Mouse (Mus musculus): ENCODE measurements around the gene Cdc123. TPM values are rescaled to one million over a fixed set of nuclear protein-coding genes. Genes with fewer than 3 reads are reported as not detected.

The Cdc123 gene
- polyA plus RNA-seq, 1 experiment from 2014 or later = 404 TPM

DNA sequence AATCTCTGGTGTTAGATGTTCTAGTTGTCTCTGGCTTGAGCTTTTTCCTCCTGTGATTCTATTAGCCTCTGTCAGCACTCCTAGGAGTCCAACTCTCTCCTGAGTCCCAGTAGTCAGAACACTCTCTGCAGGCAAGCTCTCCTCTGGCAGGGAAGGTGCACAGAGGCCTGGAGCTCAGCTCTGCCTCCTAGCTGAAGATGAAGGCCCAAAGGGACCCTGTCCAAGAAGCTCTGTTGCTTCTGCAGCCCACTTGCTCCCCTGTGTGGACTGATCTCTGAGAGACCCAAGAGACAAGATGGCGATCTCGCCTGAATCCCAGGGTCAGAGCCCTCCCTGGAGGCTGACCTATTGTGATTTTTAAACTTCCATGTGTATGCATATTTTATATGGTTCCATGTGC, 86.4 kb downstream of the Cdc123 start:
- H3K4me2 ChIP-seq = no peak overlapping the region
- no peak overlapping the region for H3K9ac ChIP-seq
- H3K9me3 ChIP-seq (replicated peaks) = no peaks in the 10 kb centered on the region
- H3K27ac ChIP-seq = no peak overlapping the region
- H3K27me3 ChIP-seq = no peaks in the 10 kb centered on the region
- ATAC-seq = no peak
- no peaks in the 10 kb centered on the region for H3K36me3 ChIP-seq (ENCODE audit: poor library complexity, severe bottlenecking)
- no peaks in the 10 kb centered on the region for H3K4me1 ChIP-seq
- H3K4me3 ChIP-seq = no peak overlapping the region
- WGBS = 92% methylated on average over 2 of the region's 2 CpGs

DNA sequence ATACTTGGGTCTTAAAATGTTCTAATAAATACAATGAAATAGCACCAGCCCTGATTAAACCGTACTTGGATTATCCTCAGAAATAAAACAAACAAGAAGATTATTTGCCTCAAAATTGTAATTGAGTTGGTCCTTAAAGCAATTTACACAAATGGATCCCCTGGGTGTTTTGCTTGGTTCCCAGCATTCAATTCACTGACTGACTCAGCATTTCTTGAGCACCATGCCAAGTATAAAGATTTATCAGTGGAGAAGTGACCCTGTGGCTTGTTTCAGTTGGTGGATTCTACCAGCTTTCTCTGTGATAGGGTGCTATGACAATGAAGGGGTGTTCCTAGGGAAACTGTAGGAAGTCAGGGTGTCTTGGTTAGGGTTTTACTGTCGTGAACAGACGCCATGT, 94.1 kb downstream of the Cdc123 start:
- no peaks in the 10 kb centered on the region for H3K9me3 ChIP-seq (replicated peaks)
- no peak overlapping the region for H3K27ac ChIP-seq
- no peak overlapping the region for H3K4me3 ChIP-seq
- H3K4me2 ChIP-seq = no peak overlapping the region
- no peaks in the 10 kb centered on the region for H3K36me3 ChIP-seq (ENCODE audit: poor library complexity, severe bottlenecking)
- H3K9ac ChIP-seq = no peak overlapping the region
- no peaks in the 10 kb centered on the region for H3K27me3 ChIP-seq
- no peaks in the 10 kb centered on the region for H3K4me1 ChIP-seq
- WGBS = 87% methylated on average over 3 of the region's 3 CpGs
- ATAC-seq = no peak

DNA sequence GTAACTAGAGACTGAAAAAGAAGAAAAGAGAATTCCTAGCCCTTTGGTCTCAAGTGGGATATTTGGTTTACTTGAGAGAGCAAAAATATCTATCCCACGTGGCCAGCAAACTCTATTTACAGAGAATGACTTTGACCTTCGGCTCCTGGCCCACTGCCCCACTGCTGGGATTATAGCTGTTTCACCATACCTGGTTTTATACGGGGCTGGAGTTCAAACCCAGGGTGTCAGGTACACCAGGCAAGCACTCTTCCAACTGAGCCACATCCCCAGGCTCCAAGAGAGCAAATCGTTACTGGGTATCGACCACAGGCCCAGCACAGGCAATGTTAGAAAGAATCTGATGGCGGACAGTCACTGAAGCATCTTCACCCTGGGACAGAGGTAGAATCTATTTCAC, 95.8 kb downstream of the Cdc123 start:
- Histone ChIP-seq H3K27ac (no peak overlapping the region), H3K4me2 (no peak overlapping the region), H3K4me1 (no peaks in the 10 kb centered on the region), H3K36me3 (ENCODE audit: poor library complexity, severe bottlenecking) (no peaks in the 10 kb centered on the region), H3K9ac (no peak overlapping the region), H3K4me3 (no peak overlapping the region), H3K9me3 (replicated peaks) (no peaks in the 10 kb centered on the region), H3K27me3 (no peaks in the 10 kb centered on the region)
- 82% methylated on average over 6 of the region's 6 CpGs for WGBS
- no peak for ATAC-seq

DNA sequence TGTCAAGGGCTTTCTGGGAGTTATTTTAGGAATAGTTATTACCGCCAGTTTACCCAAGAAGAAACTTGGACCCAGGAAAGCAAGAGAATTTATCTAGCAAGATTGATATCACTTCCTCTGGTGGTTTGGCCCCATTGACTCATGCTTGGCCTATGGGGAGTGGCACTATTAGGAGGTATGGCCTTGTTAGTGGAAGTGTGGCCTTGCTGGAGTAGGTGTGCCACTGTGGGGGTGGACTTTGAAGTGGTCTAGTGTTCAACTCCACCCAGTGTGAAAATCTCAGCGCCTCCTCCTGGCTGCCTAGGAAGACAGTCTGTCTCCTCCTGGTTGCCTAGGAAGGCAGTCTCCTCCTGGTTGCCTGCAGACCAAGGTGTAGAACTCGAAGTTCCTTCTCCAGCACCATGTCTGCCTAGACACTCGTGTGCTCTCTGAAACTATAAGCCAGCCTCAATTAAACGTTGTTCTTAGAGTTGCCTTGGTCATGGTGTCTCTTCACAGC, 97.4 kb downstream of the Cdc123 start:
- no peak overlapping the region for H3K27ac ChIP-seq
- 82% methylated on average over 5 of the region's 5 CpGs for WGBS
- H3K9me3 ChIP-seq (replicated peaks) = no peaks in the 10 kb centered on the region; the same call in 1 of the 2 replicates

DNA sequence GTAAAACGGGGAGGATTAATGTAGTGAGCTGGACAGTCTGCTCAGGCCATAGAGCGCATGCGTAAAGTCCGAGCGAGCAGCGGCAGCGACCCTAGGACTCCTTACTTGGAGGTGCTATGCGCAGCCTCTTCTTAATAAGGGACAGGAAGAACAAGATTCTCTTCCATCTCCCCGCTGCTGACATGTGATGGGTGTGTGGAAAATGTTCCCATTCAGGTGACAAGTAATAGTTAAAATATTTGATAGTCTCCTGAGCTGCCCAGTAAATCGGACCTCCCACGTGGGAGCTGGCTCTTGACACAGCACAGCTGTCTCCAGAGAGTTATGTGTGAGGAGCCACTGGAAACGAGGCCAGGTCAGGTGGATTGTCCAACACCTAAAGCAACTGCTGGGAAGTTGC, 98.4 kb downstream of the Cdc123 start:
- WGBS = 85% methylated on average over 12 of the region's 12 CpGs
- no peak for ATAC-seq

More for the DNA sequence above, 97.4 kb downstream of the Cdc123 start:
- H3K36me3 ChIP-seq (ENCODE audit: poor library complexity, severe bottlenecking) = no peaks in the 10 kb centered on the region
- H3K4me1 ChIP-seq = no peaks in the 10 kb centered on the region
- H3K4me3 ChIP-seq = no peak overlapping the region
- no peak for ATAC-seq
- H3K9ac ChIP-seq = no peak overlapping the region
- no peaks in the 10 kb centered on the region for H3K27me3 ChIP-seq
- H3K4me2 ChIP-seq = no peak overlapping the region

More for the DNA sequence above, 98.4 kb downstream of the Cdc123 start:
- Histone ChIP-seq H3K27ac (no peak overlapping the region), H3K27me3 (no peaks in the 10 kb centered on the region), H3K4me2 (no peak overlapping the region), H3K9ac (no peak overlapping the region), H3K4me3 (no peak overlapping the region), H3K9me3 (replicated peaks) (no peaks in the 10 kb centered on the region; the same call in 1 of the 2 replicates), H3K36me3 (ENCODE audit: poor library complexity, severe bottlenecking) (no peaks in the 10 kb centered on the region), H3K4me1 (no peaks in the 10 kb centered on the region)

Other genes with a start within 250 kb of the Cdc123 start
- gene Camk1d, start 130.6 kb downstream of the Cdc123 start, polyA plus RNA-seq (2015; fragmentation: Nextera tagmentation; extraction: Ambion mirVana) = 2.8 and 3.9 TPM in 2 replicates
- 56.3 and 58.4 TPM in 2 replicates for gene Nudt5, start 145 bp downstream of the Cdc123 start, polyA plus RNA-seq (2015; fragmentation: Nextera tagmentation; extraction: Ambion mirVana)
- 2.0 and 2.3 TPM in 2 replicates for gene Gm13199, start 17.8 kb upstream of the Cdc123 start, polyA plus RNA-seq (2015; fragmentation: Nextera tagmentation; extraction: Ambion mirVana)
- 80.4 and 88.6 TPM in 2 replicates for gene Sec61a2, start 50.3 kb upstream of the Cdc123 start, polyA plus RNA-seq (2015; fragmentation: Nextera tagmentation; extraction: Ambion mirVana)
- 4.2 and 4.6 TPM in 2 replicates for gene Dhtkd1, start 97.6 kb upstream of the Cdc123 start, polyA plus RNA-seq (2015; fragmentation: Nextera tagmentation; extraction: Ambion mirVana)
- gene Upf2, start 106.3 kb upstream of the Cdc123 start, polyA plus RNA-seq (2015; fragmentation: Nextera tagmentation; extraction: Ambion mirVana) = 9.9 and 10.7 TPM in 2 replicates